Mouse (Mus musculus) small intestine, adult 2 months (tissue): ENCODE data around the gene Neurl2. TPM values are rescaled to one million over a fixed set of nuclear protein-coding genes. Genes with fewer than 3 reads are reported as not detected.
"Not testable (repeated sequence)": the region's sequence is repeated elsewhere in the genome, so short reads cannot be mapped to it uniquely, and the experiment has no call there.

ENCODE experiments used
- H3K27ac ChIP-seq: fragments of 200-500 bp; 2 replicates; pipeline ENCODE4 v1.5.1; 2012; ENCODE audit warnings: low read depth, low read length, control low read depth, inconsistent platforms; ENCODE audit not compliant: insufficient read depth
- H3K27me3 ChIP-seq: fragments of 200-500 bp; 2 replicates; pipeline ENCODE4 v1.6.1; 2012; ENCODE audit warnings: mild to moderate bottlenecking, moderate library complexity, low read length, inconsistent platforms; ENCODE audit not compliant: control insufficient read depth, insufficient read depth
- H3K36me3 ChIP-seq: fragments of 200-500 bp; 2 replicates; pipeline ENCODE4 v1.6.1; 2012; ENCODE audit warnings: mild to moderate bottlenecking, low read length, control low read depth, inconsistent platforms; ENCODE audit not compliant: control insufficient read depth, insufficient read depth
- H3K4me1 ChIP-seq: fragments of 200-500 bp; 2 replicates; pipeline ENCODE4 v1.6.1; 2012; ENCODE audit warnings: low read length, inconsistent platforms, mixed read lengths; ENCODE audit not compliant: control insufficient read depth, insufficient read depth, insufficient read length
- H3K4me3 ChIP-seq: fragments of 200-500 bp; 2 replicates; pipeline ENCODE4 v1.5.1; 2012; ENCODE audit warnings: low read depth, mild to moderate bottlenecking, control low read depth, inconsistent platforms, low read length, moderate library complexity
- CTCF ChIP-seq: fragments of 200-500 bp; IDR thresholded peaks from 2 replicates; pipeline ENCODE4 v1.5.1; 2012; ENCODE audit warnings: low read depth, mild to moderate bottlenecking, control low read depth, inconsistent platforms, low read length, moderate library complexity, mixed read lengths; ENCODE audit not compliant: insufficient replicate concordance, insufficient read length; ENCODE audit errors: extremely low read depth
- POLR2A ChIP-seq: fragments of 200-500 bp; IDR thresholded peaks from 2 replicates; pipeline ENCODE4 v1.6.1; 2012; ENCODE audit warnings: low read depth, mild to moderate bottlenecking, control low read depth, inconsistent platforms, low read length, moderate library complexity
- WGBS: fragments of 180-500 bp; shearing (Covaris S2); methylation state at CpG from one replicate; pipeline ENCODE4 v1.1.7; 2018; 5-methylcytosine and 5-hydroxymethylcytosine counted together
- polyA plus RNA-seq: library from polyadenylated mRNA; depleted of rRNA; stranded (reverse); fragments of >200 nt; gene quantifications from 2 replicates; pipeline ENCODE4 v1.2.3, GENCODE M21; 2012; rRNA removed

Neurl2 gene
- 1.7 and 3.1 TPM in 2 replicates for polyA plus RNA-seq

DNA sequence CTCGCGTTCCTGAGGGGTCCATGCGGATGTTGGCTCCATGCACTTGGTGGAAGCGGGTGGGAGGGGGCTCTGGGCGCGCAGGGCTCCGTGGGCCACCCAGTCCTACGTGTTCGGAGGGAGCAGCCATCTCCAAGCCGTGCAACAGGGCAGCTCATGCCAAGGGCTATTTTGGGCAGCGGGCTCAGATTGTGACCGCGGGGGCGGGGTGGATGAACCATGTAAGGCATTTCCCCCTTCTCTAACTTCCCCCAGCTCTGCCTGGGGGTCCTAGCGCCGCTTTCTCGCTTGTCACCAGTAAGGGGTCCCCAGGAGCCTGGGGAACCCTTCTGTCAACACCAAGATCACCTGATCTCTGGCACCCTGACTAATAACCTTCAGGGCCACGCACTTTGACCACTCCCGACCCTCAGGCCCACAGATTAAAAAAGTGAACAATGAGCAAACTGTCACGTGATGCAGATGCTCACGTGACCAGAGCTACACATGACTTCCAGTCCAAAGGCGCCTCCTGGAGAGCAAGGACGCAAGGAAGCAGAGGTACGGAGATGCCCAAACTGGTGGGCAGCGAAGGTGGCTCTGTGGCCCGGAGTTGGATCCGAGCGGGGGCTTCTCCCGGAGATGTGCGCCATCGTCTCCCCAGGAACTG is at the start of gene Neurl2:
TSS of gene Neurl2 (minus strand) at position 143 of the 646 bp plus-strand sequence.
- no peaks in the 10 kb centered on the region for H3K27me3 ChIP-seq

GRCm38 (mm10) chr2:164882619-164883018 is 49.4 kb upstream of the Neurl2 start:
- Histone ChIP-seq H3K4me3 (no peak overlapping the region), H3K27me3 (no peaks in the 10 kb centered on the region), H3K4me1 (peaks cover 6% of the 10 kb centered on the region), H3K36me3 (peaks cover 41% of the 10 kb centered on the region), H3K27ac (no peak overlapping the region)
- TF ChIP-seq CTCF (no peak), POLR2A (no peak)
- WGBS: 82% methylated on average over 9 of the region's 9 CpGs

More for the DNA sequence above, at the start of gene Neurl2:
- H3K36me3 ChIP-seq: peaks cover 20% of the 10 kb centered on the region
- TF ChIP-seq CTCF: 0 out of 2 replicates have a peak, but pooled peaks have one; percentile 6
- peak; percentile 69 for TF ChIP-seq POLR2A
- H3K27ac ChIP-seq: peak within 1 kb of the TSS; percentile 67
- peaks cover 9% of the 10 kb centered on the region for H3K4me1 ChIP-seq
- WGBS: under 1% methylated on average over 31 of the region's 31 CpGs
- H3K4me3 ChIP-seq: peak within 1 kb of the TSS; percentile 85

GRCm38 (mm10) chr2:164879568-164880277 is 46.5 kb upstream of the Neurl2 start:
- no peak for TF ChIP-seq CTCF
- peak; percentile 90 for TF ChIP-seq POLR2A
- Histone ChIP-seq H3K36me3 (peaks cover 14% of the 10 kb centered on the region), H3K4me1 (peaks cover 6% of the 10 kb centered on the region), H3K27me3 (no peaks in the 10 kb centered on the region), H3K4me3 (peak overlapping the region; percentile 94), H3K27ac (peak overlapping the region; percentile 98)
- WGBS: under 1% methylated on average over 72 of the region's 72 CpGs

- peak within 1 kb of the TSS; percentile 98 for H3K27ac ChIP-seq
- peaks cover 6% of the 10 kb centered on the region for H3K4me1 ChIP-seq
- H3K36me3 ChIP-seq: peaks cover 11% of the 10 kb centered on the region
- peak within 1 kb of the TSS; percentile 94 for H3K4me3 ChIP-seq
- whole genome bisulfite sequencing: under 1% methylated on average over 40 of the region's 40 CpGs
- no peaks in the 10 kb centered on the region for H3K27me3 ChIP-seq
- no peak for TF ChIP-seq CTCF
- TF ChIP-seq POLR2A: peak; percentile 54
Measured at GRCm38 (mm10) chr2:164879228-164879567, 45.9 kb upstream of the Neurl2 start, which contains the start of gene Pcif1. Gene Pcif1, plus strand, starts transcription at chr2:164879304.

- Histone ChIP-seq H3K27me3 (no peaks in the 10 kb centered on the region), H3K36me3 (peaks cover 8% of the 10 kb centered on the region), H3K4me3 (peak overlapping the region; percentile 89), H3K27ac (peak overlapping the region; percentile 95), H3K4me1 (peaks cover 6% of the 10 kb centered on the region)
- TF ChIP-seq CTCF (peak; percentile 30; the same call in 1 of the 2 replicates), POLR2A (peak; percentile 54; the same call in 1 of the 2 replicates)
- under 1% methylated on average over 28 of the region's 28 CpGs for WGBS
Measured at GRCm38 (mm10) chr2:164878509-164879227, 45.4 kb upstream of the Neurl2 start.

GRCm38 (mm10) chr2:164877376-164878215 is 44.3 kb upstream of the Neurl2 start:
- H3K27ac ChIP-seq: peak overlapping the region; percentile 95; the same call in 1 of the 2 replicates

DNA sequence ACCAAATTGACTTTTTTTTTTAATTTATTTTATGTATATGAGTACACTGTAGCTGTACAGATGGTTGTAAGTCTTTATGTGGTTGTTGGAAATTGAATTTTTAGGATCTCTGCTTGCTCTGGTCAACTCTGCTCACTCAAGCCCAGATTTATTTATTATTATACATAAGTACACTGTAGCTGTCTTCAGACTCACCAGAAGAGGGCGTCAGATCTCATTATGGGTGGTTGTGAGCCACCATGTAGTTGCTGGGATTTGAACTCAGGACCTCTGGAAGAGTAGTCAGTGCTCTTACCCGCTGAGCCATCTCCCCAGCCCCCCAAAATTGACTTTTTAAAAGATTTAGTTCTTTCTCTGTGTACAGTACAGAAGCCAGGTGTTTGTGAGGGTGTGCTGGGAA is 42.4 kb upstream of the Neurl2 start:
- whole genome bisulfite sequencing: 53% methylated on average over 2 of the region's 2 CpGs
- H3K27me3 ChIP-seq, H3K4me3 ChIP-seq, H3K27ac ChIP-seq, H3K36me3 ChIP-seq: not testable (repeated sequence)
- peaks cover 11% of the 10 kb centered on the region for H3K4me1 ChIP-seq

More at GRCm38 (mm10) chr2:164877376-164878215, 44.3 kb upstream of the Neurl2 start:
- H3K27me3 ChIP-seq, H3K36me3 ChIP-seq, H3K4me3 ChIP-seq, H3K4me1 ChIP-seq: not testable (repeated sequence)
- WGBS: 65% methylated on average over 11 of the region's 11 CpGs
